Comparison of ENCODE assay signal across 24 mouse cellular contexts in the genomic region with DNA sequence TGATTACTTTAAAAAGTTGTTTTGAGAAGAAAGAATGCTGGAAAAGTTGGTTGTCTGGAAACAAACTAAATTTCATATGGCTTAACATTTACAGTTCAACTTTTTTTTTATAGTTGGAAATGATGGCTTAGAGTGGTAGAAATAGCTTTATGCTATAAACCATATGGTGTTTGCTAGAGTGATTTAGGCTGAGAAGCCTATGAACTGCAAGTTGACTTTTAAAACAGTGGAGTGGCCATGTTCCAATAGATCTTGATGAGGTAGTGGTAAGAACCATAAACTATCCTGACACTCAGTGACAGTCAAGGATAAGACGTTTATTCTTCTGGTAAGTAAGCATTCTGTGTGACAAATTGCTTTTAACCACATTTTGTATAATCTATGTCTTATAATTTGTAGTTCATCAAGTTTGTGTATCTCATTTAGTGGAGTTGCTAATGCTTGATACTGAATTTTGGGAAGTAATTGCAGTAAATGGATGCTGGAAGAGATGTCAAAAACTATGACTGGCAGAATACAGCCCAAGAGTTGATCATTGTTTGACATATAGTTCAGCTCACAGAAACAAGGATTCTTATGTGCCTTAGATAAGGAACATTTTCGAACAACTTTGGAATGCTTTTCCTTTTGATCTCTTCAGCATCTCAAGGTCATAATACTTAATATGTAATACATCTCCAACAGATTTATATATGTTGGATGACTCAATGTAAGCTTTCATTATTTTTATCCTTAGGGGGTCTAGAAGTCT.
A peak's percentile ranks its signal among the peaks of the same experiment; 100 is the strongest.
DNase-seq lines count a peak whose midpoint lies in the region; ATAC-seq and TF ChIP-seq lines count a peak whose summit lies in the region.
"Had no signal": no experiment of that assay in that cellular context is flagged by ENCODE, and none has a peak within 500 bp of the region (broad histone marks: within the 10 kb centered on the region; RNA-seq: fewer than 3 reads in every experiment).

No protein-coding gene starts in this region.

- no peaks in the 10 kb centered on the region for H3K27me3 ChIP-seq in kidney, postnatal 0 days (ENCODE audit: insufficient read depth, low read length)
- no peaks in the 10 kb centered on the region for H3K27me3 ChIP-seq in kidney, adult 2 months (replicated peaks; ENCODE audit: control insufficient read depth, insufficient read depth, low read length)
- no peaks in the 10 kb centered on the region for H3K27me3 ChIP-seq in lung, embryonic 14.5 days (ENCODE audit: insufficient read depth, low read length)
- no peaks in the 10 kb centered on the region for H3K27me3 ChIP-seq in lung, embryonic 16.5 days (ENCODE audit: control insufficient read depth, insufficient read depth, low read depth, low read length)
- H3K27me3 ChIP-seq: CH12.LX; embryonic facial prominence, embryonic 12.5 days; forebrain, embryonic 13.5 days; forebrain, embryonic 15.5 days; Patski had no signal

- TF ChIP-seq POLR2A in kidney, adult 2 months (IDR thresholded peaks at IDR 0.05; ENCODE audit: low read depth, low read length) = no peak
- TF ChIP-seq POLR2A in lung, adult 2 months (IDR thresholded peaks at IDR 0.05; ENCODE audit: borderline replicate concordance, extremely low read depth, low read depth, low read length) = no peak

- no peaks in the 10 kb centered on the region for H3K9me3 ChIP-seq in kidney, postnatal 0 days (replicated peaks; ENCODE audit: low read length)
- no peaks in the 10 kb centered on the region for H3K9me3 ChIP-seq in lung, embryonic 14.5 days (ENCODE audit: low read depth, low read length)
- no peaks in the 10 kb centered on the region for H3K9me3 ChIP-seq in lung, embryonic 16.5 days (ENCODE audit: control insufficient read depth, low read length)
- H3K9me3 ChIP-seq: embryonic facial prominence, embryonic 10.5 days; embryonic facial prominence, embryonic 12.5 days; forebrain, embryonic 13.5 days; forebrain, embryonic 15.5 days; G1E had no signal

- peak; percentile 19 for DNase-seq in kidney, postnatal 0 days (ENCODE audit: low spot score)
- DNase-seq in kidney, adult 2 months = no peak
- DNase-seq in lung, embryonic 14.5 days = peak; percentile 89
- no peak for DNase-seq in lung, postnatal 10 days
- no peak for DNase-seq in lung, adult 2 months
- DNase-seq: adrenal gland, adult 8-10 months; adrenal gland, postnatal 14 days; adrenal gland, postnatal 36 days; B cell, adult 2 months; cerebellum, adult 11-12 months; cerebellum, adult 2 months; cerebellum, adult 9-10 months; cerebellum, postnatal 10 days; cerebellum, postnatal 25 days had no signal

- no peak overlapping the region for H3K4me3 ChIP-seq in kidney, postnatal 0 days (replicated peaks; ENCODE audit: low read depth, low read length)
- H3K4me3 ChIP-seq in kidney, adult 2 months (ENCODE audit: insufficient read depth, low read depth, low read length) = no peak overlapping the region
- H3K4me3 ChIP-seq in lung, embryonic 14.5 days (ENCODE audit: low read depth, low read length) = no peak overlapping the region
- H3K4me3 ChIP-seq in lung, embryonic 16.5 days (ENCODE audit: low read length) = no peak overlapping the region
- H3K4me3 ChIP-seq in lung, adult 2 months (replicated peaks; ENCODE audit: extremely low read depth, low read depth, low read length) = no peak overlapping the region
- H3K4me3 ChIP-seq: embryonic facial prominence, embryonic 10.5 days; embryonic facial prominence, embryonic 12.5 days; forebrain, embryonic 13.5 days; forebrain, embryonic 15.5 days had no signal

- no peaks in the 10 kb centered on the region for H3K4me1 ChIP-seq in kidney, postnatal 0 days (replicated peaks; ENCODE audit: insufficient read depth, low read length)
- no peaks in the 10 kb centered on the region for H3K4me1 ChIP-seq in kidney, adult 2 months (ENCODE audit: control insufficient read depth, insufficient read depth, low read length)
- no peaks in the 10 kb centered on the region; the same call in 1 of the 2 replicates for H3K4me1 ChIP-seq in lung, embryonic 14.5 days (ENCODE audit: insufficient read depth)
- no peaks in the 10 kb centered on the region; the same call in 1 of the 2 replicates for H3K4me1 ChIP-seq in lung, embryonic 16.5 days (replicated peaks; ENCODE audit: control insufficient read depth, insufficient read depth, low read length)
- H3K4me1 ChIP-seq in lung, adult 2 months (ENCODE audit: control insufficient read depth, insufficient read depth, low read length) = no peaks in the 10 kb centered on the region
- H3K4me1 ChIP-seq: embryonic facial prominence, embryonic 10.5 days; embryonic facial prominence, embryonic 12.5 days; forebrain, embryonic 13.5 days; forebrain, embryonic 15.5 days had no signal

- H3K36me3 ChIP-seq in kidney, postnatal 0 days (ENCODE audit: insufficient read depth, low read length) = no peaks in the 10 kb centered on the region
- no peaks in the 10 kb centered on the region for H3K36me3 ChIP-seq in kidney, adult 2 months (ENCODE audit: control insufficient read depth, insufficient read depth, low read length)
- H3K36me3 ChIP-seq in lung, embryonic 14.5 days (ENCODE audit: insufficient read depth) = no peaks in the 10 kb centered on the region
- no peaks in the 10 kb centered on the region for H3K36me3 ChIP-seq in lung, embryonic 16.5 days (ENCODE audit: control insufficient read depth, insufficient read depth, low read length)
- H3K36me3 ChIP-seq: embryonic facial prominence, embryonic 10.5 days; embryonic facial prominence, embryonic 12.5 days; forebrain, embryonic 15.5 days; G1E had no signal

- 51% methylated on average over 2 of the region's 2 CpGs for WGBS in kidney, postnatal 0 days
- WGBS in kidney, adult 2 months = 46% methylated on average over 2 of the region's 2 CpGs
- 16% methylated on average over 2 of the region's 2 CpGs for WGBS in lung, embryonic 14.5 days
- WGBS in lung, embryonic 16.5 days = 19% methylated on average over 2 of the region's 2 CpGs
- WGBS in lung, adult 2 months = 27% methylated on average over 2 of the region's 2 CpGs

- H3K4me2 ChIP-seq in kidney, postnatal 0 days (ENCODE audit: low read length) = no peak overlapping the region
- H3K4me2 ChIP-seq in lung, embryonic 14.5 days = no peak overlapping the region
- no peak overlapping the region for H3K4me2 ChIP-seq in lung, embryonic 16.5 days (ENCODE audit: low read depth, low read length)
- H3K4me2 ChIP-seq: embryonic facial prominence, embryonic 12.5 days; forebrain, embryonic 13.5 days; forebrain, embryonic 15.5 days had no signal

- no peak overlapping the region for H3K9ac ChIP-seq in kidney, postnatal 0 days (ENCODE audit: low read depth, low read length)
- no peak overlapping the region for H3K9ac ChIP-seq in lung, embryonic 14.5 days
- no peak overlapping the region for H3K9ac ChIP-seq in lung, embryonic 16.5 days (ENCODE audit: low read length)
- H3K9ac ChIP-seq: embryonic facial prominence, embryonic 12.5 days; forebrain, embryonic 13.5 days; forebrain, embryonic 15.5 days had no signal

- no peak overlapping the region for H3K27ac ChIP-seq in kidney, postnatal 0 days
- no peak overlapping the region for H3K27ac ChIP-seq in kidney, adult 2 months (ENCODE audit: insufficient read depth, low read depth, low read length)
- no peak overlapping the region for H3K27ac ChIP-seq in lung, embryonic 14.5 days (ENCODE audit: low read depth)
- no peak overlapping the region for H3K27ac ChIP-seq in lung, embryonic 16.5 days (ENCODE audit: low read length)
- H3K27ac ChIP-seq: embryonic facial prominence, embryonic 10.5 days; embryonic facial prominence, embryonic 12.5 days; forebrain, embryonic 13.5 days; forebrain, embryonic 15.5 days had no signal

- TF ChIP-seq CTCF in kidney, postnatal 0 days (IDR thresholded peaks at IDR 0.05; ENCODE audit: low read depth) = no peak
- TF ChIP-seq CTCF in kidney, adult 2 months (conservative IDR thresholded peaks at IDR 0.05; ENCODE audit: insufficient read depth, insufficient read length, low read depth, low read length) = no peak
- TF ChIP-seq CTCF in lung, embryonic 14.5 days (IDR thresholded peaks at IDR 0.05; ENCODE audit: low read depth) = no peak
- no peak for TF ChIP-seq CTCF in lung, adult 2 months (IDR thresholded peaks at IDR 0.05; ENCODE audit: insufficient read depth, low read length)

- ATAC-seq in kidney, postnatal 0 days (replicated peaks; ENCODE audit: low FRiP score, low read depth) = no peak
- ATAC-seq in lung, embryonic 14.5 days (ENCODE audit: insufficient read depth) = peak; percentile 95
- peak; percentile 95 for ATAC-seq in lung, embryonic 16.5 days (ENCODE audit: low read depth)
- ATAC-seq: activated CD4-positive, CD25-positive, alpha-beta regulatory T cell, adult 4 months; CD4-positive, CD25-positive, alpha-beta regulatory T cell, adult 4 months; forebrain, embryonic 13.5 days; forebrain, embryonic 15.5 days; Patski had no signal

Comparison
In these comparisons a context has a peak if more than half of its experiments do, and no peak if none do; other contexts are left out.
1. DNase-seq: peak in kidney, postnatal 0 days (single experiment) and lung, embryonic 14.5 days (single experiment); none in kidney, adult 2 months (single experiment), lung, postnatal 10 days (single experiment) and lung, adult 2 months (single experiment).